Mouse (Mus musculus) gastrocnemius, adult 18-20 months (tissue): ENCODE measurements around the gene Lao1. TPM values are rescaled to one million over a fixed set of nuclear protein-coding genes. Genes with fewer than 3 reads are reported as not detected.
"Not testable (repeated sequence)": the region's sequence is repeated elsewhere in the genome, so short reads cannot be mapped to it uniquely, and the experiment has no call there.

Source experiments
- DNase-seq: peaks from one replicate; pipeline ENCODE4 v3.0.0; 2021; ENCODE audit warnings: low spot score
- long read RNA-seq, 2 experiments: library from polyadenylated mRNA; stranded (forward); transcript quantifications; one replicate each; pipeline ENCODE4 v2.0.0; 2021
- total RNA-seq, 2 experiments: library from RNA; stranded (reverse); gene quantifications; 2 replicates each; pipeline ENCODE4 v1.2.3; 2021

The Lao1 gene
- total RNA-seq, result under 1 TPM; 0.19 to 0.50 TPM
- long read RNA-seq, experiment 1, result 0 reads
- long read RNA-seq, experiment 2, result 0 reads

DNA sequence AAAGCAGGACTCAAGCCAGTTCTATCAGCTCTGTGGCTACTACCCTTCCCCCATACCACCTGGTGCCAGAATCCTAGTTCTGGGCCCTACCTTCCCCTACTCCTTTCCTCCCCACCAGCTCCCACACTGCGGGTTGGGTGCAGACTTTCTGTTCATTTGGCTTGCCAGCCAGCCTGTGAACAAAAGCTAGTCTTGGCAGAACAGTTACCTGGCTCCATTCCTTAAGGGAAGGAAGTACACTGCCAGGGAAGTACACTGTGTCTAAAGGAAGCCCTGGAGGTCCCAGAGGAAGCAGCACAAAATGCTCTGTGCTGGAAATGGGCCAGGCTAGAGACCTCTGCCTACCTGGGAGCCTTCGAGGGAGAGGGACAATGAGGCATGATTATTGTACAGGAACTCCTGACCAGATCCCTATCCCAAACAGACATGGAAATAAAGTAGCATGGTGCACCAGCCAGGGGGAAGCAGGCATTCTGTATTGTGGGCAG is at the start of gene Lao1:
Lao1 (plus strand) TSS at position 438 of the 488 bp plus-strand sequence.
- peak; percentile 15 for DNase-seq

DNA sequence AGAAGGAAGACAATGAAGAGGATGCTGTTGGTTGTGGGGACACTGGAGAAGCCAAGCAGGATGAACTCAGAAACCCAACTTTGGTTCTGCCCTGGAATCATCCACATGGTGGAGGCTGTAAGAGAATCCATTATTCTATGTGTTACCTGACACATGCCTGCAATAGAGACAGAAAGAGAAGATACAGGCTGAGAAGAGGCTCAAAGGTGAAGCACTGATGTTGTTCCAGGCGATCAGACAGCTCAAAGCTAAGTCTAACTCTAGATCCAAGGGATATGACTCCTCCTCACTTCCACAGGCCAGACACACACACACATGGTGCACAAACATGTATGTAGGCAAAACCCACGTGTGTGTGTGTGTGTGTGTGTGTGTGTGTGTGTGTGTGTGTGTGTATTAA is 44.0 kb upstream of the Lao1 start, which contains the start of gene Olfr1329:
Olfr1329 (minus strand) TSS at position 101 of the 400 bp plus-strand sequence.
- DNase-seq, result not testable (repeated sequence)

DNA sequence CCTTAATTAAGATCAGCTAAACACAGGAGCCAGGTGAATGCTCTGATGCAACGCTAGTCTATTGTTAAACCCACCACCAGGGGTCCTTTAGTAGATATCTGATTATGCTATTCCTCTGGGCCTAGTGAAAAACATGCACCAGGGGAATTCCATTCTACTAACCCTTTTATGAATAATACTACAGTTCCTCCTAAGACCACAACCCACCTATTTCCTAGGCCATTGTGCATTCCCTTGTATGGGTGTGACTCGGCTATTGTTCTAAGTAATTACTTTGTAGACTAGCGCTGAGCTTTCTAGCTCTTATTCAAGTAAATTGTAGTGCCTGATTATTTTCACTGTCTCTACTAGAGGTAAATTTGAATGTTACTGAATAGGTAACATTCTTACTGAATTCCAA is 30.1 kb upstream of the Lao1 start:
- not testable (repeated sequence) for DNase-seq

DNA sequence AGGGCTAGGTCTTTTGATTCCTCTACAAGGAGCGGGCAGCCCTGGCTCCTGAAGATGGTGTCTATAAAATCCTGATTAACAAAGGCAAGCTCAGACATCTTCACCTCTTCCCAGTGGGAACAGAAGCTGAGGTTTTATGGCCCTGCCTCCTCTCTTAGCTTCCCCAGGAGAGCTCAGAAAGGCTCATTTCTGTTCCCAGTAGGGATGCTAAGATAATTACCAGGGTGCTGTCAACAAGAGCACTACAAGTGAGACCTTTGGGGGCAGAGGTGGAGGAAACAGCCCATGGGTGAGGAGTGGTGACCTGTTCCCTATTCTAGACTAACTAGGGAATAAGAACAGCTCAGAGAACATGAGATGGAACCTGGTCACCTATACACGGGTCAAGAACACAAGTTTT is 22.9 kb upstream of the Lao1 start, which contains the start of gene Olfr1328:
Olfr1328 (minus strand) TSS at position 101 of the 400 bp plus-strand sequence.
- DNase-seq, result no peak

DNA sequence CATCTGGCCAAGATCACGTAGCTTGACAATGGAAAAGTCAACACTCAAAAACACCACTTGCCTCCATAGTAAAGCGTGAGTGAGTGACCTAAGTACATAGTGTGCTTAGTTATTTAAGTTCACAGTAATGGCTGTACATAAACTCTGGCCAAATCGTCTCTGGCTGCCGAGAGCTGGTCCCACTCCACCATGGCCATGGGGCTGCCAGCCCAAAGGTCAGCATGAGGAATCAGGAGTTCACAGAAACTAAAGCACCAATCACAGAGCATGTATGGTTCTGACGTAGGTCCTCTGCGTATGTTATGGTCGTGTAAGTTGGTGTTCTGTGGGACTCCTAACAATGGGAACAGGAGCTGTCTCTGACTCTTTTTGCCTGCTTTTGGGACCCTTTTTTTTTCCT is 2.6 kb upstream of the Lao1 start:
- no peak for DNase-seq

DNA sequence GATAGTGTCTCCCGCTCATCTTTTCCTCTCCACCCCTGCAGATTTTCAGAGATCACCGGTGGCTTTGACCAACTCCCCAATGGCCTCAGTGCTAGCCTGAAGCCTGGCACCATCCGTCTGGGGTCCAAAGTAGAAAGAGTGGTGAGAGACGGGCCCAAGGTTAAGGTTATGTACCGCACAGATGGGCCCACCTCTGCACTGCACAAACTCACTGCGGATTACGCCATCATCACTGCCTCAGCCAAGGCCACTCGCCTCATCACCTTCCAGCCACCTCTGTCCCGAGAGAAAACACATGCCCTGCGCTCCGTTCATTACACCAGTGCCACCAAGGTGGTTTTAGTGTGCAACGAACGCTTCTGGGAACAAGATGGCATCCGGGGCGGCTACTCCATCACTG is 6.3 kb downstream of the Lao1 start:
- no peak for DNase-seq

DNA sequence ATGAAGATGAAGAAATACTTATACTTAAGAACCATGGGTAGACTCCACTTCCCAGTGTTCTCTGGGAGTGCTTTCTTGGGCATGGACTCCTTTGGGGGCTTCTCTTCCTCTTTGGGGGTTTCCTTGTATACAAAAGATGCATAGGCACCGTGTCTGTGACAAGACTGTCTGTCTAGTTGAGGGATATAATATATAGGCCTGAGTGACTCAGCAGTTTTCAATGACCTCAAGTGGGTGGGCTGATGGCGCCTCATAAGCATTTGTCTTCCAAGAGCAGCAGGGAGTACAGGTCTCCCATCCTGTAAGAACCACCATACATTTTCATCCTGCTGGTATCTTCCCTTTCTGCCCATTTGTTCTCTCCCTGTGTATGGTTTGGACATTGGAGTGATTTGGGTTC is 11.9 kb downstream of the Lao1 start:
- DNase-seq, result no peak

DNA sequence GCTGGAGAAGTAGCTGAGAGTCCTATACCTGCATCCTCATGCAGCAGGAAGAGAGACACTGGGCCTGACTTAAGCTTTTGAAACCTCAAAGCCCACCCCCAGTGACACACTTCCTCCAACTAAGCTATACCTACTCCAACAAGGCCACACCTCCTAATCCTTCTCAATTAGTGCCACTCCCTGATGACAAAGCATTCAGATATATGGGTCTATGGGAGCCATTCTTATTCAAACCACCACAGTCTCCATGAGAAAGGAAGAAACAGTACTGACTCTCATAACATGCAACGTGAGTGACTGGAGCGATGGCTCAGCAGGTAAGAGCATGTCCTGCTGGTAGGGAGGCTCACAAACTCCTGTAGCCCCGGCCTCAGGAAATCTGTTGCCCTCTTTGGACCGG is 23.9 kb downstream of the Lao1 start:
- no peak for DNase-seq

DNA sequence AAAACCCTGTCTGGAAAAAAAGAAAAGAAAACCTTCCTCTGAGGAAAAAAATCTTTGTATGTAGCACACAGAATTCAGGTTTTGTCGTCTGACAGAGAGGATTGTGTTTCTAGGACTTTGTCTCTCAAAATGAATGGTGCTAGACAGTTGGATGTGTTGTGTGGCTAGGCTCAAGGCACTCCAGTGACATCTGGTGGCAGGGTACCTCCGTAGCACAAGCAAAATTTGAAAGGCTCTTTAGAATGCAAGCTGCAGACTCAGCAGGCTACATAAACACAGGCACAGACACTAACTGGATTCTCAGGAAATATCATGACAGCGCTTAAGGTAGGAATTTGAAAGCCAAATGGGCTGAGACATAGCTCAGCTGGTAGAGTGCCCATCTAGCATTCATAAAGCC is 27.2 kb downstream of the Lao1 start:
- no peak for DNase-seq

DNA sequence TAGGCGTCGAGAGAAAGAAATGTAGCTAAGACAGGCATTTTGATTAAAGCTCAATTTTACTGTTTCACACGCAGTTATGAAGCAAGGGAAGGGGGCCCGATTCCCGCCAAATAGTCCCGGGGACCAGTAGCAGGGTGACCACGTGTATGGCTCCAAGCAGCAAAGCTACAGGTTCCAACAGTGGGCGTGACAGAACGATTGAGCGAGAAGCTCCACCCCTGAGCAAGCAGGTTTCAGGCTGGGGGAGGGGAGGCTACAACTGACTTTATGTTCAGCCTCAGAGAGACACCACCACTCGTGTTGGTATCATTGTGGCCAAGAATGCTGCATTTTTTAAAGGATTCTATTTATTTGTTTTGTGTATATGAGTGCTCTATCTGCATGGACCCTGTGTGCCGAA is 28.0 kb downstream of the Lao1 start:
- no peak for DNase-seq

DNA sequence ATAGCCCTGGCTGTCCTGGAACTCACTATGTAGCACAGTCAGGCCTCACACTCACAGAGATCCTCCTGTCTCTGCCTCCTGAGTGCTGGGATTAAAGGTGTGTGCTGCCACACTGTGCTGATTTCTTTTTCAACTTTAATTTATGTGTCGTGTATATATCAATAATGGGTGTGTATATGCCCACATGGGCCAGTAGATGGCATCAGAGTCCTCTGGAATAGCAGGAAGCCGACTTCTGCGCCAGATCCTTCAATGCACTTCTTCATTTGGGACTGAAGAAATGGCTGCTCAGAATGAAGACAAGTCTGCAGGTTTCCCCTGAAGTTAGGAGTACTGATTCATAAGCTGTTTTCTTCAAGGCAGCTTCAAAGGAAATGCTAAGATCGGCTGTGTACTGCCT is 30.4 kb downstream of the Lao1 start:
- no peak for DNase-seq

DNA sequence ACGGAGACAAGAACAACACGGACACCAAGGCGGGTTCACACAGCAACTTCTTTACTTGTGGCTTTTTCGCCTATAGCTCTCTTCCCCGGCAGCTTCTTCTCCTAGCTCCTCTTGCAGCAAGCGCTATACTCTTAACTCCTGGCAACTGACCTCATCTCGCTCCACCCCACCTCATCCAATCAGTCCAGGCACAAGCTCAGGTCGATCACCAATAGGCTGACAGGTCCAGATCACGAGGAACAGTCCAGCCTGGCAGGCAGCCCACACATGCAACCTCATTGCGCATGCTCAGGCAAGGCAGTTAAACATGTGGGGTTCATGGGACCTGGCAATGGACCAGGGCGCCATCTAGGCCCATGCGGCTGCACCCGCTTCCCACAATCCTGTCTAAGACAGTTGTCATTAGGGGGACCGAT is 35.8 kb downstream of the Lao1 start:
- no peak for DNase-seq

DNA sequence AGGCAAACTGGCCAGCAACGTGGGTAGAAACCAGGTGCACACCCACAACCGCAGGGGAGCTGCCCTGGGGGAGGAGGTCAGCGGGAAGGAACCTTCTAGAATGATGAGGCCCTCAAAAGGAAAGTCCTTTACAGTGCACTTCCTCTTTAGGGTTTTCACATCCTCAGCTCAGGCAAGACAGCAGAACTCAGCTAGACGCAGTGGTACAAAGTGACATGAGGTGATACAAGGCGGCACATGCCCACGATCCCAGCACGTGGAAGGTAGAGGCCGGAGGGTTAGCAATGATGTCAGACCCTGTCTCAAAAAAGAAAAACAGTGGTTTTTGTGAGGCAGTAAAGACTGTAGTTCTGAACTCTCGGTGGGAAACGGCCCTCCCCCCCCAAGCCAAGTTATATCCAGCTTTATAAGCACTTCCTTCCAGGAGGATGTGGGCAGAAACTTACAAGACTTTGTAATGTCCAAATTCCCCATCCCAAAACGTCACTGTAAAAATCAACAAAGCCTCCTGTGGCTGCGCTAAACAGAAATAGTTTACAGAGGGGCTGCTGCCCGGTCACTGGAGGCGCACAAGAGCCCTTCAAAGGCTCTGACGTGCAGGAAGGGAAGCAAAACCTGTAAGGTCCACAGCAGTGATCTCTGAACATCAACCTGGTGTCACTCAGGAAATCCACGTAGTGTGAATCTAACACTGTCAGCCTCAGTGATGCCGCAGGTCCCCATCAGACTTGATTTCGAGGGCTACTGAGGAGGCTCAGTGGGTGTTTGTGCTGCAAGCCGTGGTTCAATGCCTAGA is 38.5 kb downstream of the Lao1 start:
- DNase-seq, result no peak

DNA sequence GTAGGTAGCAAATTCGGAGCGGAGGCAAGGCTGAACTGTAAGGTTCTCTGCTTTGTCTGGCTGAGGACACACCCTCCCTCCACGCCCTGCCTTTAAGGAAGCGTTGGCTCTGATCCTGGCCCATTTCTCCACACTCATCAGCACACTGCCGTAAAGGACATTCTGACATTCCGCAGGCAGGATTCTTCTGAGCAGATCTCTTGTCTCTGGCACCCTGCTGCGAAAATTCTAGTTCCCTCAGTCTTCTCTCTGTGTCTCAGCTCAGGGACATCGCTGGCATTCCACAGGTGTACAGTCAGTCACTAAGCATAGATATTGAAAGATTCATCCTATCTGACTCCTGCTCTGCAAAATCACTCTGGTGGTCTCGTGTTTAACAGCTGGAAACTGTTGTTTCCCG is 40.3 kb downstream of the Lao1 start:
- no peak for DNase-seq

DNA sequence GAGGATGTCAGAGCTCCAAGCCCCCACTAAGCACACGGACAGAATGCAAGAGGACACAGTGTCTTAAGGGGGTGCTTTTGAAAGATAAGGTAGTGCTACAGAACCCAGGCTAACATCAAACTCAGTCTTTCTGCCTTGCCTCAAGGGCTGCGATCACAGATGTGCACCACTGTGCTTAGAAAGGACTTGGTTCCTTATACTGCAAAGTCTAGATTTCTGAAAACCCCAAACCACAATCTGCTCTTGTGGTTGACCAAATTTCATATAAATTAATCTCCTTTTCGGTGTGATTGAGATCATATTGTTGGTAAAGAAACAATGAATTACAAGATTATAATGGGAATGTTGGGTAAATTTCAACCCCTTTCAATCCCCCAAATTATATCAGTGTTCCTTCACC is 41.1 kb downstream of the Lao1 start:
- no peak for DNase-seq

DNA sequence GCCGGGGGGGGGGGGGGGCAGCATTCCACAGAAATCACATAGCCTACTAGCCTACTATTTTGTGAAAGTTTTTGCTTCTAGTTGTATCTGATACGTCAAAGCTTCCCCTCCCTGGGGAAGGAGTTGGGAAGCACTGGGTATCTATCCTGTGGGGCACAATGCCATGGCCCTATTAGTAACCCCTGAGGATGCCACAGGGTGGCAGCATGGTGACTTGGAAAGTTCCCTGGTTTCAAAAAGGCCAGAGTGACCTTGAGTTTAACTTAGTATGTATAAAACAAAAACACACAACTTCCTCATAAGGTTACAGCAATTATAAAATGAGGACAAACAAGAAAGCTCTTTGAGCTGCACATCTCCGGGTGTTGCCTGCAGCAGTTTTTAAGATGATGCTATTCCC is 42.8 kb downstream of the Lao1 start:
- DNase-seq, result no peak

DNA sequence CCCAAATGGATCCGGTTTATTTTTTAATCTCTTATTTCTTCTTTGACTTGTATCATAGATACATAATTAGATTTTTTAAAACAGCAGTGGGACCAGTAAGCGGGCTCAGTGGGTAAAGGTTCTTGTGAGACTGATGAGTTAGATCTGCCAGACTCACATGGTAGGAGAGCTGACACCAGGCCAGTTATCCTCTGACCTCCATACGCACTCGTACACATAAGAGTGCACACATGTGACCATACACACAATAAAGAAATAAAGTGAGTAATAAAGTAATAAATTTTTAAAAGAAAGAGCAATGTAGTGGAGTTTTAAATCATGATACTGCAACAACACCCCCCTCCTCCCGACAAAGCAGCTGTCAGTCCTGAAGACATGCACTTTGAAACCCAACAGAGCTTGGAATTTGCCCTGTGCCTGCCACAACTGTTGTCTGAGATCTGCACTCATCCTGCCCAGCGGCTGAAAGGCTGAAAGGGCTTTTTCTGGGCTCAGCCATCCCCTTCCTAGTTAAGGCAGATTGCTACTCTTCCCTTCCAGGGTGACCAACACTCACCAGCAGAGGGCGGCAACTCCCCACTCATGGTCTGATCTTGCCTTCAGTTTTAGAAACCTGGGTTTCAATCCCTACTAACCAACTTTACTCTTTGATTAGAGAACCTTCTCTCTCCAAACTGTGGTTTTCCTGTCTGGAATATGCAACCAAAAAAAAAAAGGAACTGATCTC is 43.4 kb downstream of the Lao1 start:
- peak; percentile 79 for DNase-seq

DNA sequence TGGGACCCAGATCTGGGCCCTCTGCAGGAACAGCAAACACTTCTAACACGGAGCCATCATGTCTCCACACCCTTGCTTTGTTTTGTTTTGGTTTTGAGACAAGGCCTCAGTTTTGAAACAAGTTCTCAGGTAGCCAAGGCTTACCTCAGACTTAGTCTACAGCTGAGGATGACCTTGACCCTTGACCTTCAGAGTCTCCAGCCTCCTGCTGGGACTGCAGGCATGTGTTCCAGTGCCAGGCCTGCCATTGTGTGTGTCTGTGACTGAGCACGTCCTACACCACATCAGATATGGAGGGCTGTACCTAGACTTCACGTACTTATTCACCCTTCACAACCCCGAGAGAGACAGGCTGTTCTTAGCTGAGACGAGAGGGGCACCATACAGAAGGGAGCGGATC is 46.2 kb downstream of the Lao1 start:
- no peak for DNase-seq

DNA sequence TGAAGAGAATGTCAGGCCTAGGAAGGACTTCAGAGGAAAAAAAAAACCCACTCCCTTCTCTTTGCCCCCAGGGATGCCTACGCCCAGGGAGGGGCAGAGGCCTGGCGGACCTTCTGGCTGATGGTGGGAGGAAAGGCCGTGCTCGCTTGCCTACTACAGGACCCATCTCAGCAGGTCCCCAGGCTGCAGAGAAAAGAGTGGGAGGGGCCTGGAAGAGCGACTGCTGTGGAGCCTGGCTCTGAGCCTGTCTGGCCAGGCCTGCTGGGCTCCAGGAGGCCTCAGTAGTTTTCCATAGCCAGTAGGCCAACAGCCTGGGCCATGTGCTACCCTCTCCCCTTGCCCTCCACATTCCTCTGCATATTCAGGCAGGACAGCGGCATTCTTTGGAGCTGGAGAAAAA is 47.1 kb downstream of the Lao1 start:
- DNase-seq, result peak; percentile 7

DNA sequence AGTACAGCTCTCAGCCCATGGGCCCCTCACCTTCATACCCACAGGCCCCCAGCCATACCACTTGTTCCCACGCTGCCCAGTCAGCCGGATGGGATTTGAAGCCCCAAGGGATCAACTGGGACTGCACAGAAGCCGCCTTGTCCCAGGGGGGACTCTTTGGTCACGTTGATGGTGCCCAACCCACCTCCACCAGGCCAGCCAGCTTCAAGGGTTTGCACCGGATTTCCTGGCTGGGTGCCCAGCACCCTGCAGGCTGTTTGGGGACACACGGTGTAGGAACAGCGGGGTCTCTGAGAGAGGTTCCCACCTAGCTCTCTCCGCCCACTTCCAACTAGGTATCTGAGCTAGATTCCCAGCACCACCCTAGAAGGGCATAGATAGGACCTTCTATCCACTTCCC is 48.4 kb downstream of the Lao1 start:
- no peak for DNase-seq

DNA sequence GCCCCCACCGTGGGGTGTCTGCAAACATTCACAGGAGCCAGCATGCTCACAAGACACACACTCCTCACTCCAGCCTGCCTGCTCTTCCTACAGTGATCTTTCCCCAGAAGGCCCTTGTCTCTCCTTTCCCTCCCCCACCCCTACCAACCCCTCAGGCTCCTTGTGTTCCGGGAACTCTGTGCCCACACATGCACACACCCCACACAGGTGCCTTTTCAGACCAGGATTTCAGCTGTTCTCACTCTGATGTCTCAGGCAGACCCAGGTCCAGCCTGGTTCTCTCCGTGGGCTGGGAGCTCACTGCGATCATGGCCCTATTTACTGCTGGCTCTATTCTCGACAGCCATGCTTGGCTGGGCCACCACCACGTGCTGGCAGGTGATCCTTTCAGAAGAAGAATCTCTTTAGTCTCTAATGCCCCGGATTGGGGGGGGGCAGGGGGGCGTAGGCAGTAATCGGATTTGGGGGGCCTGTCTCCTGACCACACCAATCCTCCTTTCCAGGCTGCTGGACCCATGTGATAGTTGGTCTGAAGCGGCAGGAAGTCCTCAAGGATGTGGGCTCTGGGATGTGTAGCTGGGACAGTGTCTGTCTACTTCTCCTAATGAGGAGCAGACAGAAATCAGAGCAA is 49.8 kb downstream of the Lao1 start:
- no peak for DNase-seq

DNA sequence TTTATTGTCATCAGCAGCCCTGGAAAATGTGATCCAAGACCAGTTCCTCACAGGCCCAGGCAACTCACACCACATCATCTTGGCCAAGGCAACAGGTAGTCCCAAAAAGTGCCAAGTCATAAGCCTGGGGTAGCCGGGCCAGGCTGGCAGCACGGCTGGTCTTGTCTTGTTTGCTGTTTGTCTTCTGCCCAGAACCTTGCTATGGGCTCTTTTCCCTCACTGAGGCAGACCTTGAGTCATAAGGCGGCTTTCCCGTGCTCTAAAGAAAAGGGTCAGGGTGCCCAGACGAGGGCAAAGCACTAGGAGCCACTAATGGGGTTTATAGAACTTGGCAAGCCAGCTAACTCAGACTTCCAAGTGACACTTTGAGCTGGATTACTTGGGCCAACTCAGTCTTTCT is 51.7 kb downstream of the Lao1 start:
- no peak for DNase-seq
